Mouse (Mus musculus): ENCODE data around the gene Gm4869. TPM values are rescaled to one million over a fixed set of nuclear protein-coding genes. Genes with fewer than 3 reads are reported as not detected.
A peak's percentile ranks its signal among the peaks of the same experiment; 100 is the strongest.

The Gm4869 gene
- polyA plus RNA-seq, 1 experiment from 2014 or later = not detected

GRCm38 (mm10) chr5:140513921-140514320 lies 68.5 kb downstream of the Gm4869 start:
- H3K9me3 ChIP-seq (ENCODE audit: control insufficient read depth, low read length) = no peaks in the 10 kb centered on the region
- no peaks in the 10 kb centered on the region for H3K27me3 ChIP-seq (replicated peaks; ENCODE audit: control insufficient read depth, insufficient read depth, low read length)
- no peak overlapping the region for H3K9ac ChIP-seq (replicated peaks; ENCODE audit: low read depth, low read length)
- no peak overlapping the region for H3K4me2 ChIP-seq (ENCODE audit: low read length)
- H3K4me3 ChIP-seq (replicated peaks; ENCODE audit: low read length) = no peak overlapping the region
- 86% methylated on average over 8 of the region's 8 CpGs for WGBS
- peaks cover 27% of the 10 kb centered on the region for H3K4me1 ChIP-seq (replicated peaks; ENCODE audit: control insufficient read depth, insufficient read depth, low read length)
- H3K36me3 ChIP-seq (ENCODE audit: control insufficient read depth, insufficient read depth) = no peaks in the 10 kb centered on the region
- no peak overlapping the region for H3K27ac ChIP-seq (ENCODE audit: low read length)
- no peak for ATAC-seq

- Histone ChIP-seq H3K27me3 (replicated peaks; ENCODE audit: control insufficient read depth, insufficient read depth, low read length) (no peaks in the 10 kb centered on the region), H3K4me3 (replicated peaks; ENCODE audit: low read length) (no peak overlapping the region), H3K27ac (ENCODE audit: low read length) (no peak overlapping the region), H3K36me3 (ENCODE audit: control insufficient read depth, insufficient read depth) (no peaks in the 10 kb centered on the region), H3K4me2 (ENCODE audit: low read length) (no peak overlapping the region), H3K4me1 (replicated peaks; ENCODE audit: control insufficient read depth, insufficient read depth, low read length) (peaks cover 17% of the 10 kb centered on the region), H3K9ac (replicated peaks; ENCODE audit: low read depth, low read length) (no peak overlapping the region), H3K9me3 (ENCODE audit: control insufficient read depth, low read length) (no peaks in the 10 kb centered on the region)
- ATAC-seq = 0 out of 2 replicates have a peak, but pooled peaks have one; percentile 21
- 50% methylated on average over 7 of the region's 7 CpGs for WGBS
These were observed 69.5 kb downstream of the Gm4869 start for GRCm38 (mm10) chr5:140514799-140515486.

GRCm38 (mm10) chr5:140517159-140517920 lies 71.9 kb downstream of the Gm4869 start:
- H3K27me3 ChIP-seq (replicated peaks; ENCODE audit: control insufficient read depth, insufficient read depth, low read length) = no peaks in the 10 kb centered on the region
- no peak overlapping the region for H3K27ac ChIP-seq (ENCODE audit: low read length)
- peaks cover 5% of the 10 kb centered on the region for H3K4me1 ChIP-seq (replicated peaks; ENCODE audit: control insufficient read depth, insufficient read depth, low read length)
- H3K9me3 ChIP-seq (ENCODE audit: control insufficient read depth, low read length) = no peaks in the 10 kb centered on the region
- no peak overlapping the region for H3K4me3 ChIP-seq (replicated peaks; ENCODE audit: low read length)
- 90% methylated on average over 21 of the region's 21 CpGs for WGBS
- H3K9ac ChIP-seq (replicated peaks; ENCODE audit: low read depth, low read length) = no peak overlapping the region
- ATAC-seq = no peak
- no peaks in the 10 kb centered on the region for H3K36me3 ChIP-seq (ENCODE audit: control insufficient read depth, insufficient read depth)
- H3K4me2 ChIP-seq (ENCODE audit: low read length) = no peak overlapping the region

- H3K9me3 ChIP-seq (ENCODE audit: control insufficient read depth, low read length) = no peaks in the 10 kb centered on the region
- H3K9ac ChIP-seq (replicated peaks; ENCODE audit: low read depth, low read length) = no peak overlapping the region
- no peak overlapping the region for H3K4me3 ChIP-seq (replicated peaks; ENCODE audit: low read length)
- H3K4me1 ChIP-seq (replicated peaks; ENCODE audit: control insufficient read depth, insufficient read depth, low read length) = peaks cover 5% of the 10 kb centered on the region
- no peak overlapping the region for H3K27ac ChIP-seq (ENCODE audit: low read length)
- ATAC-seq = no peak
- no peak overlapping the region for H3K4me2 ChIP-seq (ENCODE audit: low read length)
- H3K27me3 ChIP-seq (replicated peaks; ENCODE audit: control insufficient read depth, insufficient read depth, low read length) = no peaks in the 10 kb centered on the region
- 82% methylated on average over 4 of the region's 4 CpGs for WGBS
- H3K36me3 ChIP-seq (ENCODE audit: control insufficient read depth, insufficient read depth) = no peaks in the 10 kb centered on the region
These were observed 72.4 kb downstream of the Gm4869 start for GRCm38 (mm10) chr5:140517921-140518230.

GRCm38 (mm10) chr5:140521196-140521595 lies 75.8 kb downstream of the Gm4869 start:
- H3K27ac ChIP-seq (ENCODE audit: low read length) = no peak overlapping the region
- no peaks in the 10 kb centered on the region for H3K27me3 ChIP-seq (replicated peaks; ENCODE audit: control insufficient read depth, insufficient read depth, low read length)
- no peaks in the 10 kb centered on the region for H3K9me3 ChIP-seq (ENCODE audit: control insufficient read depth, low read length)
- H3K36me3 ChIP-seq (ENCODE audit: control insufficient read depth, insufficient read depth) = peaks cover 10% of the 10 kb centered on the region
- 100% methylated on average over 1 of the region's 1 CpGs for WGBS
- H3K4me1 ChIP-seq (replicated peaks; ENCODE audit: control insufficient read depth, insufficient read depth, low read length) = no peaks in the 10 kb centered on the region
- ATAC-seq = no peak
- no peak overlapping the region for H3K4me2 ChIP-seq (ENCODE audit: low read length)
- no peak overlapping the region for H3K4me3 ChIP-seq (replicated peaks; ENCODE audit: low read length)
- no peak overlapping the region for H3K9ac ChIP-seq (replicated peaks; ENCODE audit: low read depth, low read length)

- H3K4me3 ChIP-seq (replicated peaks; ENCODE audit: low read length) = no peak overlapping the region
- ATAC-seq = 0 out of 2 replicates have a peak, but pooled peaks have one; percentile 20
- 58% methylated on average over 2 of the region's 2 CpGs for WGBS
- no peak overlapping the region for H3K27ac ChIP-seq (ENCODE audit: low read length)
- H3K36me3 ChIP-seq (ENCODE audit: control insufficient read depth, insufficient read depth) = peaks cover 10% of the 10 kb centered on the region
- H3K4me1 ChIP-seq (replicated peaks; ENCODE audit: control insufficient read depth, insufficient read depth, low read length) = no peaks in the 10 kb centered on the region
- H3K4me2 ChIP-seq (ENCODE audit: low read length) = no peak overlapping the region
- no peaks in the 10 kb centered on the region for H3K27me3 ChIP-seq (replicated peaks; ENCODE audit: control insufficient read depth, insufficient read depth, low read length)
- no peak overlapping the region for H3K9ac ChIP-seq (replicated peaks; ENCODE audit: low read depth, low read length)
- no peaks in the 10 kb centered on the region for H3K9me3 ChIP-seq (ENCODE audit: control insufficient read depth, low read length)
These were observed 81.3 kb downstream of the Gm4869 start for GRCm38 (mm10) chr5:140526754-140527153.

GRCm38 (mm10) chr5:140538111-140538683 lies 92.8 kb downstream of the Gm4869 start:
- 79% methylated on average over 13 of the region's 13 CpGs for WGBS
- peaks cover 12% of the 10 kb centered on the region for H3K4me1 ChIP-seq (replicated peaks; ENCODE audit: control insufficient read depth, insufficient read depth, low read length)
- no peak for ATAC-seq
- H3K27me3 ChIP-seq (replicated peaks; ENCODE audit: control insufficient read depth, insufficient read depth, low read length) = no peaks in the 10 kb centered on the region
- H3K9me3 ChIP-seq (ENCODE audit: control insufficient read depth, low read length) = no peaks in the 10 kb centered on the region
- H3K4me2 ChIP-seq (ENCODE audit: low read length) = no peak overlapping the region
- H3K4me3 ChIP-seq (replicated peaks; ENCODE audit: low read length) = no peak overlapping the region
- no peaks in the 10 kb centered on the region for H3K36me3 ChIP-seq (ENCODE audit: control insufficient read depth, insufficient read depth)
- H3K9ac ChIP-seq (replicated peaks; ENCODE audit: low read depth, low read length) = no peak overlapping the region
- H3K27ac ChIP-seq (ENCODE audit: low read length) = no peak overlapping the region

- no peaks in the 10 kb centered on the region for H3K36me3 ChIP-seq (ENCODE audit: control insufficient read depth, insufficient read depth)
- no peaks in the 10 kb centered on the region for H3K27me3 ChIP-seq (replicated peaks; ENCODE audit: control insufficient read depth, insufficient read depth, low read length)
- no peak overlapping the region for H3K4me3 ChIP-seq (replicated peaks; ENCODE audit: low read length)
- H3K9ac ChIP-seq (replicated peaks; ENCODE audit: low read depth, low read length) = no peak overlapping the region
- no peak overlapping the region for H3K27ac ChIP-seq (ENCODE audit: low read length)
- no peaks in the 10 kb centered on the region for H3K9me3 ChIP-seq (ENCODE audit: control insufficient read depth, low read length)
- peaks cover 16% of the 10 kb centered on the region for H3K4me1 ChIP-seq (replicated peaks; ENCODE audit: control insufficient read depth, insufficient read depth, low read length)
- no peak overlapping the region for H3K4me2 ChIP-seq (ENCODE audit: low read length)
- ATAC-seq = peak; percentile 54; the same call in 1 of the 2 replicates
- WGBS = 11% methylated on average over 8 of the region's 8 CpGs
These were observed 94.7 kb downstream of the Gm4869 start for GRCm38 (mm10) chr5:140540106-140540505.

GRCm38 (mm10) chr5:140542811-140543575 lies 97.5 kb downstream of the Gm4869 start:
- peak; percentile 79 for ATAC-seq
- no peak overlapping the region for H3K4me3 ChIP-seq (replicated peaks; ENCODE audit: low read length)
- no peaks in the 10 kb centered on the region for H3K27me3 ChIP-seq (replicated peaks; ENCODE audit: control insufficient read depth, insufficient read depth, low read length)
- 0 out of 2 replicates have a peak overlapping the region, but pooled peaks have one; percentile 3 for H3K9ac ChIP-seq (replicated peaks; ENCODE audit: low read depth, low read length)
- H3K4me2 ChIP-seq (ENCODE audit: low read length) = no peak overlapping the region
- H3K36me3 ChIP-seq (ENCODE audit: control insufficient read depth, insufficient read depth) = no peaks in the 10 kb centered on the region
- no peaks in the 10 kb centered on the region for H3K9me3 ChIP-seq (ENCODE audit: control insufficient read depth, low read length)
- 32% methylated on average over 9 of the region's 9 CpGs for WGBS
- H3K27ac ChIP-seq (ENCODE audit: low read length) = peak overlapping the region; percentile 38
- H3K4me1 ChIP-seq (replicated peaks; ENCODE audit: control insufficient read depth, insufficient read depth, low read length) = peaks cover 8% of the 10 kb centered on the region
